Mouse (Mus musculus) intestine, embryonic 15.5 days (tissue): ENCODE measurements around the gene Chadl. TPM values are rescaled to one million over a fixed set of nuclear protein-coding genes. Genes with fewer than 3 reads are reported as not detected.
A peak's percentile ranks its signal among the peaks of the same experiment; 100 is the strongest.
"Not testable (repeated sequence)": the region's sequence is repeated elsewhere in the genome, so short reads cannot be mapped to it uniquely, and the experiment has no call there.

ENCODE experiments used
- ATAC-seq: fragments of 200-750 bp; cut with Nextera tagmentation; 2 replicates; pipeline ENCODE4 v1.8.0; 2017; ENCODE audit warnings: moderate TSS enrichment, moderate library complexity
- H3K27ac ChIP-seq: fragments of 300-500 bp; sonication (generic); 2 replicates; pipeline ENCODE4 v1.5.1; 2015; ENCODE audit warnings: mild to moderate bottlenecking, inconsistent platforms
- H3K27me3 ChIP-seq: fragments of 300-500 bp; sonication (generic); replicated peaks from 2 replicates; pipeline ENCODE4 v1.6.1; 2015; ENCODE audit warnings: inconsistent platforms
- H3K36me3 ChIP-seq: fragments of 300-500 bp; sonication (generic); 2 replicates; pipeline ENCODE4 v1.6.1; 2015; ENCODE audit warnings: inconsistent platforms
- H3K4me1 ChIP-seq: fragments of 300-500 bp; sonication (generic); replicated peaks from 2 replicates; pipeline ENCODE4 v1.6.1; 2015; ENCODE audit warnings: inconsistent platforms
- H3K4me2 ChIP-seq: fragments of 300-500 bp; sonication (generic); replicated peaks from 2 replicates; pipeline ENCODE4 v1.6.1; 2015; ENCODE audit warnings: mild to moderate bottlenecking, inconsistent platforms
- H3K4me3 ChIP-seq: fragments of 300-500 bp; sonication (generic); replicated peaks from 2 replicates; pipeline ENCODE4 v1.5.1; 2015; ENCODE audit warnings: inconsistent platforms
- H3K9ac ChIP-seq: fragments of 300-500 bp; sonication (generic); 2 replicates; pipeline ENCODE4 v1.6.1; 2015; ENCODE audit warnings: inconsistent platforms
- H3K9me3 ChIP-seq: fragments of 300-500 bp; sonication (generic); 2 replicates; pipeline ENCODE4 v1.6.1; 2016; ENCODE audit warnings: inconsistent platforms
- WGBS: fragments of 180-500 bp; shearing (Covaris S2); methylation state at CpG from one replicate; pipeline ENCODE4 v1.1.7; 2015; 5-methylcytosine and 5-hydroxymethylcytosine counted together
- polyA plus RNA-seq: library from polyadenylated mRNA; unstranded; fragments of >200 nt; fragmentation: Nextera tagmentation; extraction: Ambion mirVana; gene quantifications from 2 replicates; pipeline ENCODE4 v1.2.1, GENCODE M21; 2015

The Chadl gene
- polyA plus RNA-seq, 1 experiment from 2014 or later, result 2.9 TPM

DNA sequence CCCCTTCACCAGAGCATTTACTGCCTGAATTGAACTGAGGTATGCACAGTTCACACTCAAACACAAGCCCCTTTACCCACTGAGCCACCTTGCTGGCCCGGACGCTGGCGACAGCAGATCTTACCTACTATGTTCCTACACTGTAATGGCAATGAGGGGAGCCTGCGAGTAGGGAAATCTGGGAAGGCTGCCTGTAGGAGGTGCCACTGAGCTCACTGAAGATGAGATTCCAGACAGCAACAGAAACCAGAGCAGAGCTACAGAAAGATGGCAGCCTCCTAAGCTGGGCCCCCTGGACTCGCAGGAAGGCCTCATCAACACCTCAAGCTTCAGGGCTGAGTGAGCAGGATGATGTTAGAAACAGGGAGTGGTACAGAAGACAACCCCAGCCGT is 22.0 kb upstream of the Chadl start:
- H3K36me3 ChIP-seq, result peaks cover 56% of the 10 kb centered on the region
- no peak for ATAC-seq

DNA sequence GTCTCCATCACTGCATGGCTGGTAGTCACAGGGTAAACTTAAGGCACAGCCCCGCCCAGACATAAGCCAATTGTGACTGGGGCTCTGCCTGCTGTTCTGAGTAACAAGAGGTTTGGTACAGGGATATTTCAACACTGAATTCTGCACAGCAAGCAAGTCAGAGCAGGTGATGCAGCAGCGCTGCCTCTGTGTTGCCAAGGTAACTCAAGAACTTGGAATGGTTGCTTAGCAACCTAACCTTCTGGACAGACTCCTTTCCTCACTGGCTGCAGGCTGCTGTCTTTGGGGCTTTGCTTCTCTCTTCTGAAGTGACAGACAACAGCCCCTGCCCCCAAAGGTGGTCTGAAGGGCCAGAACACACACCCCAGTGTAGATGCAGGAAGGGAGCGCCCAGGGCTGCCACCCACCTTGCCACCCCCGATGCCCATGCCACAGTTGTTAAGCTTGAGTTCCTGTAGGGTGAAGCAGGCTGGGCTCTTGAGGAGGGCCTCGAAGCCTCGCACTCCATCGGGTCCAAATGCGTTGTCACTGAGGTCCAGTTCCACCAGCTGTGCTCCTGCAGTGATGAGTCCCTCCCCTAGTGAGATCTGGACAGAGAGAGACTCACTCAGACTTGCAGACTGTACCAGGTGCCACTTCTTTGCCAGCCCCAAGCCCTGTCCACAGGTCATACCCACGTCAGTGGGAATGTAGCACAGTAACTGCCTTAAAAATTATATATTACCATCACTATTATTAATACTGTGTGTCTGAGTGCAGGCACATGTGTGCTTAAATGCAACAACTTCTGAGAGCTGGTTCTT is 21.4 kb upstream of the Chadl start:
- Histone ChIP-seq H3K4me1 (no peaks in the 10 kb centered on the region), H3K27me3 (no peaks in the 10 kb centered on the region), H3K36me3 (peaks cover 56% of the 10 kb centered on the region), H3K9me3 (no peaks in the 10 kb centered on the region), H3K4me2 (no peak overlapping the region), H3K27ac (no peak overlapping the region), H3K9ac (no peak overlapping the region), H3K4me3 (no peak overlapping the region)
- 87% methylated on average over 9 of the region's 9 CpGs for WGBS
- ATAC-seq, result 0 out of 2 replicates have a peak, but pooled peaks have one; percentile 28

More for the DNA sequence above, 22.0 kb upstream of the Chadl start:
- Histone ChIP-seq H3K27me3 (no peaks in the 10 kb centered on the region), H3K4me2 (no peak overlapping the region), H3K4me1 (no peaks in the 10 kb centered on the region), H3K27ac (no peak overlapping the region), H3K4me3 (no peak overlapping the region), H3K9me3 (no peaks in the 10 kb centered on the region), H3K9ac (no peak overlapping the region)
- 91% methylated on average over 6 of the region's 6 CpGs for WGBS

DNA sequence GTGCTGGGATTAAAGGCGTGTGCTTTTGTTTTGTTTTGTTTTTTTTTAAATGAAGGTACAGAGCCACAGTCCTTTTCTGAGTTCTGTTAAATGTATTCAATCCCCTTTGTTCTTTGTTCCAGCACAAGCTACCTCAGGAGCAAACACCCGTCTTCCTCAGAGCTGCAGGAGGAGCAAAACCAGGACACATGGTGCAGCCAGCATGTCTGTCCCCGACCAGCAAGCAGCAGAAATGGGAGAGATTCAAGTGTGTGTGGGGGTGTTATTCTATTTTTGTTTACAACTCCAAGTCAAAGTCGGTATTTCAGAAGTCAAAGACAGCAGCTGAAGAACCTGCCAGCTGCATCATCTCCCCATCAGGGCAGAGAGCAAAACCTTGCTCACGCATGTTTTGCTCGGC is 16.7 kb upstream of the Chadl start:
- Histone ChIP-seq H3K36me3 (peaks cover 68% of the 10 kb centered on the region), H3K4me3 (no peak overlapping the region), H3K27me3 (no peaks in the 10 kb centered on the region), H3K27ac (no peak overlapping the region), H3K4me2 (no peak overlapping the region), H3K9ac (no peak overlapping the region), H3K4me1 (no peaks in the 10 kb centered on the region), H3K9me3 (no peaks in the 10 kb centered on the region)
- WGBS, result 81% methylated on average over 6 of the region's 6 CpGs
- ATAC-seq, result no peak

DNA sequence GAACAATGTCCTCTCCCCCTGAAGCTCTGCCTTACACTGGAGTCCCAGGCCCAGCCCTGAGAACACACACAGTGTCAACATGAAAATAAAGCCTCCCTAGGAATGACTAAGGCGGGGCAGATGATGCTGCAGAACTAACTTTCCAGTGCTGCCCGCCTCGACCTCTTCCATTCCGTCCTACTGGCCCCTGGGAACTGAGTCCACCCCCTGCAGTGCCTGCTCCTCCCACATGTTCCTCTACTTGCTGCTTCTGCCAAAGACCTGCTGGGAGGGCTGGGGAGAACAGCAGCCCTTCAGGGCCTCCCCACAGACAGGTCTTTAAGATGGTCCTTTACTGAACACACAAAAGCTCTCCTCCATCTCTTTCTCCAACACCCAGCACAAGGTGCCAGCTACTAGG is 13.7 kb upstream of the Chadl start:
- WGBS, result 71% methylated on average over 4 of the region's 4 CpGs
- Histone ChIP-seq H3K27ac (no peak overlapping the region), H3K27me3 (no peaks in the 10 kb centered on the region), H3K9me3 (no peaks in the 10 kb centered on the region), H3K36me3 (peaks cover 58% of the 10 kb centered on the region), H3K4me2 (no peak overlapping the region), H3K4me1 (no peaks in the 10 kb centered on the region), H3K4me3 (no peak overlapping the region), H3K9ac (no peak overlapping the region)
- no peak for ATAC-seq

DNA sequence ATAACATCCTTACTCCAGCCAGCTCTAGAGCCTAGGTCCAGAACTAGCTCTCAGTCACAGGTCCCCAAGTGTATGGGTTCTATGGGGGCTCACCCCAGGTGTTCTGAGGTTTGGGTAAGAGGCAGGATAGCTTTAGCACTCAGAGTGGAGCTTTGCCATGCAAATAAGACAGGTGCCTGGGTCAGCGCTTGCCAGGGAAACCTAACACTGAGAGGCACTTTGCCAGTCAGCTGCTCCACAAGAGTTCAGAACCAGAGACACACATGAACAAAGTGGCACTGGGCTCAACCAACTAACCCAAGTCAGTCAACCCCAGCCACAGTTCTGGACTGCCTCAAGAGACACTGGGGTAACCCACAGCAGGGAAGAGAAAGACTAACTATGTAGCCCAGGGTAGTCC is 12.6 kb upstream of the Chadl start:
- H3K4me2 ChIP-seq, result no peak overlapping the region
- H3K36me3 ChIP-seq, result peaks cover 64% of the 10 kb centered on the region
- ATAC-seq, result no peak
- 94% methylated on average over 1 of the region's 1 CpGs for WGBS
- no peak overlapping the region for H3K9ac ChIP-seq
- no peaks in the 10 kb centered on the region for H3K27me3 ChIP-seq
- H3K4me3 ChIP-seq, result no peak overlapping the region
- no peaks in the 10 kb centered on the region for H3K4me1 ChIP-seq
- no peaks in the 10 kb centered on the region for H3K9me3 ChIP-seq
- H3K27ac ChIP-seq, result no peak overlapping the region

DNA sequence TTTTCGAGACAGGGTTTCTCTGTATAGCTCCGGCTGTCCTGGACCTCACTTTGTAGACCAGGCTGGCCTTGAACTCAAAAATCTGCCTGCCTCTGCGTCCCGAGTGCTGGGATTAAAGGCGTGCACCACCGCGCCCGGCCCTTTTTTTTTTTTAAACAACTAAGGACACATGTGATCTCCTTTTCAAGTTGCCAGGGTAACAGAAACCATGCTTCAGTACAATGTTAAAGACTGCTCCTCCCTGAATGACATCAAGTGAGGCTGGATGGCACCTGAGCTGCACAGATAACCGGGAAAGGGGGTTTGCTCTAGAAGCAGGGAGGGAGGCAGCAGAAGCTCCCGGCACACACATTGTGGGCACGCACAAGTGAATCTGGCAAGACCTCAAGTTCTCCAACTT is 11.9 kb upstream of the Chadl start:
- H3K4me3 ChIP-seq, result no peak overlapping the region
- no peaks in the 10 kb centered on the region for H3K4me1 ChIP-seq
- no peak overlapping the region for H3K9ac ChIP-seq
- peaks cover 68% of the 10 kb centered on the region for H3K36me3 ChIP-seq
- no peaks in the 10 kb centered on the region for H3K9me3 ChIP-seq
- WGBS, result 94% methylated on average over 11 of the region's 11 CpGs
- no peaks in the 10 kb centered on the region for H3K27me3 ChIP-seq
- ATAC-seq, result no peak
- H3K27ac ChIP-seq, result no peak overlapping the region
- no peak overlapping the region for H3K4me2 ChIP-seq

DNA sequence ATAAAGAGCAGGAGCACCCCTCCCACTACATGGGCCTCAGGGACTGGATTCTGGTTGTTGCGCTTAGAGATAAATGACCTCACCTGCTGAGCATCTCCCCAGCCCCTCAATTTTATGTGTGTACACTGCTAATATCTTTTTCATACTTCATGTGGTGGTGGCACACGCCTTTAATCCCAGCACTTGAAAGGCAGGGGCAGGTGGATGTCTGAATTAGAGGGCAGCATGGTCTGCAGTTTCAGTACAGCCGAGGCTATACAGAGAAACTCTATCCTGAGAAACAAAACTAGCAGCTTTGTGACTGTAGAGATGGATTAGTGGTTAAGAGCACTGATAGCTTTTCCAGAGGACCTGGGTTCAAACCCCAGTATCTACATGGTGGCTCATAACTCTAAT is 6.0 kb upstream of the Chadl start:
- Histone ChIP-seq H3K9me3 (no peaks in the 10 kb centered on the region), H3K4me3 (no peak overlapping the region), H3K4me2 (no peak overlapping the region), H3K27me3 (no peaks in the 10 kb centered on the region), H3K36me3 (peaks cover 29% of the 10 kb centered on the region), H3K27ac (no peak overlapping the region), H3K4me1 (no peaks in the 10 kb centered on the region), H3K9ac (no peak overlapping the region)
- WGBS, result 72% methylated on average over 3 of the region's 3 CpGs
- no peak for ATAC-seq

DNA sequence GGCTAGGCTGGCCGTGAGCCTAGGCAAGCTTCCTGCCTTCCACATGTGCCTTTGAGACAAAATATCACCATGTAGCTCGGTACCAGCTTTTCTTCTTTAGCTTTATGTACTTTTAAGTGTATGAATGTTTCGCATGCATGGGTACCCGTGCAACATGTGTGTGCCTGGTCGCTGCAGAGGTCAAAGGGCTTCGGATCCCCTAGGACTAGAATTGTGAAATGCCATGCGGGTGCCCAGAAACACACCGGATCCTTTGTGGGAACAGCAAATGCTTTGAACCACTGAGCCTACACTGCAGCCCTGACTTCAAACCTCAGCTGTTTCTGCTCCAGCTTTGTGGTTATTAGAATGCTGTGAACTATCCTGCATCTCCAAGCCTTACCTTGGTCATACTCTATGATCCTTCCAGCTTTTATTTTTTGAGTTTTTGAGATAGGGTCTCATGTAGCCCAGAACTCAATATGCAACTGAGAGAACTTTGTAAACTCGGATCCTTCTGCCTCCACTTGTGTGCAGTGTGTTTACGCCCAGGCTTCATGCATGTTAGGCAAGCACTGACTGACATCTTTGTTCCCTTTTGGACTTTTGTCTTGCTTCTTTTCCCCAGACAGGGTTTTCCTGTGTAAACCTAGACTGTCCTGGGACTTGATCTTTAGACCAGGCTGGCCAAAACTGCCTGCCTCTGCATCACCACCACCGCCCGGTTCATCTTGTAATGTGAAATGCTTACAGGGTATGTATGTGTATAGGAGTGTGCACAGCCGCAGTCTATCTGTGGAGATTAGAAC is 5.4 kb upstream of the Chadl start:
- peaks cover 29% of the 10 kb centered on the region for H3K36me3 ChIP-seq
- no peak overlapping the region for H3K9ac ChIP-seq
- 88% methylated on average over 13 of the region's 13 CpGs for WGBS
- no peak overlapping the region for H3K4me3 ChIP-seq
- H3K4me1 ChIP-seq, result no peaks in the 10 kb centered on the region
- H3K27me3 ChIP-seq, result no peaks in the 10 kb centered on the region
- H3K27ac ChIP-seq, result no peak overlapping the region
- no peak for ATAC-seq
- H3K4me2 ChIP-seq, result no peak overlapping the region
- H3K9me3 ChIP-seq, result no peaks in the 10 kb centered on the region

DNA sequence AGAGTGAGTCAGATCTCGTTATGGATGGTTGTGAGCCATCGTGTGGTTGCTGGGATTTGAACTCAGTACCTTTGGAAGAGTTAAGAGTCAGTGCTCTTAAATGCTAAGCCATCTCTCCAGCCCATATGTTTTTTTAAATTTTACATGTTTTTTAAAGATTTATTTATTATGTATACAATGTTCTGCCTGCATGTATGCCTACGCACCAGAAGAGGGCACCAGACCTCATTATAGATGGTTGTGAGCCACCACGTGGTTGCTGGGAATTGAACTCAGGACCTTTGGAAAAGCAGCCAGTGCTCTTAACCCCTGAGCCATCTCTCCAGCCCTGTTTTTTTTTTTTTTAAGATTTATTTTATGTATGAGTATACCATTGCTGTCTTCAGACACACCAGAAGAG is 4.3 kb upstream of the Chadl start:
- H3K4me3 ChIP-seq, ATAC-seq, H3K27ac ChIP-seq, H3K27me3 ChIP-seq, H3K9ac ChIP-seq, H3K9me3 ChIP-seq, H3K4me1 ChIP-seq, H3K4me2 ChIP-seq: not testable (repeated sequence)
- 83% methylated on average over 4 of the region's 4 CpGs for WGBS
- H3K36me3 ChIP-seq, result peaks cover 23% of the 10 kb centered on the region

DNA sequence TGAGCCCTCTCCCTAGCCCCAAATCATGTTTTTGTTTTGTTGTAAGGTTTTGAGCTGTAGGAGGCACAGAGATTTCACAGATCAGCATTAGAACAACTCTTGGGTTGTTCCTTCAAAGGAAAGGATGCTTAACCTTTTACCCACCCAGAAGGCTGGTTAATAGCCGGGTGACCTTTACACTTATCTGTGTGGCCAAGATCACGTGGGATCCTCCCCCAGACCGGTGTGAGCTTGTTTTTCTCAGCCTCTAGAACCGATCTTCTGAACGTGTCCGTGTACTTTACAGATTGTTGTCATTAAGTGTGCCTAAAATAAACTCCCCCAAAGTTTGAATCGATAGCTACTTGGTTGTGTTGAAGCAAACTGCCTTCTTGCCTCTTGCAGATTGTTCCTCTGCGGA is 3.5 kb upstream of the Chadl start:
- Histone ChIP-seq H3K9me3 (no peaks in the 10 kb centered on the region), H3K9ac (no peak overlapping the region), H3K4me3 (no peak overlapping the region), H3K4me1 (no peaks in the 10 kb centered on the region), H3K36me3 (peaks cover 16% of the 10 kb centered on the region), H3K27me3 (0 out of 2 replicates have a peak, but pooled peaks cover 7% of the 10 kb centered on the region), H3K4me2 (no peak overlapping the region), H3K27ac (no peak overlapping the region)
- no peak for ATAC-seq
- 51% methylated on average over 8 of the region's 8 CpGs for WGBS

DNA sequence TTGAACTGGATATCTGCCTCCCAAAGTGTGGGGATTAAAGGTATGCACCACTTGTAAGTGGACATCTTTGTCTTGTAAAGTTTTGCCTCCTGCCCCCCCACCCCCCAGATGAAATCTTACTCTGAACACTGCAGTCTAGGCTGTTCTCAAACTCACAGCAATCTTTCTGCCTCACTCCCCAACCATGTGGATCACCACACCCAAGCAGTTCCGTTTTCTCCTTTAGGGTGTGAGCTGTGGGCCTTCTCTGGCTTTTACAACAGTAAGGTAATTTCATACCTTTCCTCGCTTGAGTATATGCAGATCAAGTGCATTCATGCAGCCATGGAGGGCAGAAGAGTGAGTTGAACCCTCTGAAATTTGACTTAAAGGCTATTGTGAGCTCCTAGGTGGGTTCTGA is 3.1 kb upstream of the Chadl start:
- 52% methylated on average over 2 of the region's 2 CpGs for WGBS
- ATAC-seq, result no peak
- peaks cover 8% of the 10 kb centered on the region; the same call in 1 of the 2 replicates for H3K27me3 ChIP-seq
- no peak overlapping the region for H3K9ac ChIP-seq
- no peak overlapping the region for H3K4me2 ChIP-seq
- H3K9me3 ChIP-seq, result no peaks in the 10 kb centered on the region
- H3K36me3 ChIP-seq, result peaks cover 11% of the 10 kb centered on the region; the same call in 1 of the 2 replicates
- H3K27ac ChIP-seq, result no peak overlapping the region
- H3K4me3 ChIP-seq, result no peak overlapping the region
- no peaks in the 10 kb centered on the region for H3K4me1 ChIP-seq

DNA sequence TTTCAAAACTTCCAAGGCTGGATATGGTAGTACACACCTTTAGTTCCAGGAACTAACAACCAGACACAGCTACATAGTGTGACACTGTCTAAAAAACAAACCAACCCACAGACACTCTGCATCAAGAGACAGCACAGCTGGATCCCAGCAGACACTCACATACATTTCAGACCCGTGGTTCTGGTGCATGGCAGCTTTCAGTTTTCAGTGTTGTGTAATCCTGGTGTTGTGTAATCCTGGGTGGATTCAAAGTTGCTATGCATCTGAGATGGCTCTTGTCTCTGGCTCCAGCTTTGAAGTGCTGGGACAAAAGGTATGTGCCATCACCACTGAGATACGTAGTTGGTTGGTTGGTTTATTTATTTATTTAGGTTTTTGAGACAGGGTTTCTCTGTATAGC is 1.4 kb upstream of the Chadl start:
- Histone ChIP-seq H3K9me3 (no peaks in the 10 kb centered on the region), H3K27ac (no peak overlapping the region), H3K36me3 (no peaks in the 10 kb centered on the region), H3K9ac (no peak overlapping the region), H3K4me3 (no peak overlapping the region), H3K4me1 (peaks cover 11% of the 10 kb centered on the region), H3K4me2 (no peak overlapping the region), H3K27me3 (peaks cover 21% of the 10 kb centered on the region)
- 64% methylated on average over 2 of the region's 2 CpGs for WGBS
- no peak for ATAC-seq

DNA sequence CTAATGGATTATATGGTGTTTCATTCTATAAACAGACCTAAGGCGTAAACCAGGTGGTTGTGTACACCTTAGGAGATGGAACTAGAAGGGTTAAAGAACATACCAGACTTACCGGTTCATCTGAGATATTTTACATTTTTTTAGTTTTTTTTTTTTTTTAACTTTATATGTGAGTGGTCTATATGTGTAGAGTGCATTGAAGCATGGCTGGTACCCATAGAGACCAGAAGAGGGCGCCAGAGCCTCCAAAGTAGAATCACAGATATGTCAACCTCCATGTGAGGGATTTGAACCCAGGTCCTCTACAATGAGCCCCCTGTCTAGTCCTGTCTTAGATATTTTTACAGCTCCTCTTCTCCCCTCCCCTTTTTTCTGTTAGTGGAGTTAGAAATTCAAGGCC is 760 bp upstream of the Chadl start:
- WGBS, result 45% methylated on average over 3 of the region's 3 CpGs
- H3K9me3 ChIP-seq, result no peaks in the 10 kb centered on the region
- H3K4me3 ChIP-seq, result no peak overlapping the region
- H3K27me3 ChIP-seq, result peaks cover 28% of the 10 kb centered on the region
- no peak overlapping the region for H3K27ac ChIP-seq
- H3K4me2 ChIP-seq, result no peak overlapping the region
- no peak overlapping the region for H3K9ac ChIP-seq
- no peak for ATAC-seq
- no peaks in the 10 kb centered on the region for H3K36me3 ChIP-seq
- peaks cover 14% of the 10 kb centered on the region for H3K4me1 ChIP-seq
